ENCODE assay signal across 8 mouse cellular contexts in genomic region chr14:51912391-51913061, GRCm38 (mm10). TPM values are rescaled to one million over a fixed set of nuclear protein-coding genes. Genes with fewer than 3 reads are reported as not detected.
DNase-seq lines count a peak whose midpoint lies in the region; ATAC-seq and TF ChIP-seq lines count a peak whose summit lies in the region.

No protein-coding gene starts in this region.

- H3K9ac ChIP-seq in embryonic facial prominence, embryonic 13.5 days = peak overlapping the region; percentile 72
- H3K9ac ChIP-seq in hindbrain, embryonic 13.5 days = peak overlapping the region; percentile 83
- peak overlapping the region; percentile 68 for H3K9ac ChIP-seq in liver, embryonic 13.5 days
- peak overlapping the region; percentile 88 for H3K9ac ChIP-seq in stomach, postnatal 0 days (ENCODE audit: low read length)

- no peak for ATAC-seq in embryonic facial prominence, embryonic 13.5 days (ENCODE audit: insufficient number of reproducible peaks, insufficient read depth, low FRiP score, low TSS enrichment, low read depth)
- ATAC-seq in hindbrain, embryonic 13.5 days (ENCODE audit: low FRiP score) = peak; percentile 41
- 0 out of 2 replicates have a peak, but pooled peaks have one; percentile 27 for ATAC-seq in liver, embryonic 13.5 days (ENCODE audit: low read depth)
- ATAC-seq in stomach, postnatal 0 days (ENCODE audit: low FRiP score, low TSS enrichment) = peak; percentile 22

- H3K4me3 ChIP-seq in lung, adult 2 months (replicated peaks; ENCODE audit: extremely low read depth, low read depth, low read length) = peak overlapping the region; percentile 85
- H3K4me3 ChIP-seq in embryonic facial prominence, embryonic 13.5 days = peak overlapping the region; percentile 51
- peak overlapping the region; percentile 64 for H3K4me3 ChIP-seq in hindbrain, embryonic 13.5 days
- H3K4me3 ChIP-seq in liver, embryonic 13.5 days (replicated peaks) = peak overlapping the region; percentile 63
- H3K4me3 ChIP-seq in stomach, postnatal 0 days (ENCODE audit: low read depth, low read length) = peak overlapping the region; percentile 62

- no peaks in the 10 kb centered on the region for H3K9me3 ChIP-seq in embryonic facial prominence, embryonic 13.5 days
- H3K9me3 ChIP-seq in hindbrain, embryonic 13.5 days = no peaks in the 10 kb centered on the region
- no peaks in the 10 kb centered on the region for H3K9me3 ChIP-seq in liver, embryonic 13.5 days (replicated peaks)
- H3K9me3 ChIP-seq in stomach, postnatal 0 days (ENCODE audit: control insufficient read depth, low read length) = no peaks in the 10 kb centered on the region

- H3K27me3 ChIP-seq in embryonic facial prominence, embryonic 13.5 days = no peaks in the 10 kb centered on the region
- H3K27me3 ChIP-seq in hindbrain, embryonic 13.5 days = peaks cover 24% of the 10 kb centered on the region
- H3K27me3 ChIP-seq in liver, embryonic 13.5 days = peaks cover 27% of the 10 kb centered on the region
- no peaks in the 10 kb centered on the region for H3K27me3 ChIP-seq in stomach, postnatal 0 days (ENCODE audit: control insufficient read depth, insufficient read depth, low read length)

- WGBS in lung, adult 2 months = 19% methylated on average over 14 of the region's 14 CpGs
- 7% methylated on average over 14 of the region's 14 CpGs for WGBS in embryonic facial prominence, embryonic 13.5 days
- WGBS in hindbrain, embryonic 13.5 days = 9% methylated on average over 14 of the region's 14 CpGs
- 13% methylated on average over 14 of the region's 14 CpGs for WGBS in liver, embryonic 13.5 days (ENCODE audit: insufficient replicate concordance)
- 14% methylated on average over 14 of the region's 14 CpGs for WGBS in stomach, postnatal 0 days

- peaks cover 15% of the 10 kb centered on the region for H3K36me3 ChIP-seq in embryonic facial prominence, embryonic 13.5 days
- H3K36me3 ChIP-seq in hindbrain, embryonic 13.5 days = no peaks in the 10 kb centered on the region
- no peaks in the 10 kb centered on the region for H3K36me3 ChIP-seq in liver, embryonic 13.5 days
- peaks cover 9% of the 10 kb centered on the region for H3K36me3 ChIP-seq in stomach, postnatal 0 days (ENCODE audit: control insufficient read depth, insufficient read depth, low read length)

- H3K27ac ChIP-seq in embryonic facial prominence, embryonic 13.5 days = peak overlapping the region; percentile 85; the same call in 1 of the 2 replicates
- H3K27ac ChIP-seq in hindbrain, embryonic 13.5 days = peak overlapping the region; percentile 81; the same call in 1 of the 2 replicates
- peak overlapping the region; percentile 34; the same call in 1 of the 2 replicates for H3K27ac ChIP-seq in liver, embryonic 13.5 days
- peak overlapping the region; percentile 95 for H3K27ac ChIP-seq in stomach, postnatal 0 days (replicated peaks)

- H3K4me2 ChIP-seq in embryonic facial prominence, embryonic 13.5 days = peak overlapping the region; percentile 87
- peak overlapping the region; percentile 98 for H3K4me2 ChIP-seq in hindbrain, embryonic 13.5 days
- peak overlapping the region; percentile 91 for H3K4me2 ChIP-seq in liver, embryonic 13.5 days
- peak overlapping the region; percentile 96 for H3K4me2 ChIP-seq in stomach, postnatal 0 days (replicated peaks; ENCODE audit: low read depth)

- no peak for DNase-seq in lung, adult 2 months
- no peak for DNase-seq in lung, adult 18-20 months
- DNase-seq in liver, embryonic 13.5 days = no peak
- DNase-seq in stomach, postnatal 0 days (ENCODE audit: low spot score) = no peak
- no peak for DNase-seq in spleen, postnatal 14 days (ENCODE audit: low spot score in 2 of 2)
- DNase-seq in ovary, adult 18-20 months (ENCODE audit: low spot score) = no peak

- peaks cover 6% of the 10 kb centered on the region for H3K4me1 ChIP-seq in lung, adult 2 months (ENCODE audit: control insufficient read depth, insufficient read depth, low read length)
- peaks cover 26% of the 10 kb centered on the region for H3K4me1 ChIP-seq in embryonic facial prominence, embryonic 13.5 days
- peaks cover 23% of the 10 kb centered on the region for H3K4me1 ChIP-seq in hindbrain, embryonic 13.5 days (replicated peaks)
- peaks cover 44% of the 10 kb centered on the region for H3K4me1 ChIP-seq in liver, embryonic 13.5 days (replicated peaks)
- H3K4me1 ChIP-seq in stomach, postnatal 0 days (replicated peaks; ENCODE audit: control insufficient read depth, insufficient read depth) = peaks cover 4% of the 10 kb centered on the region; the same call in 1 of the 2 replicates

- no peak for TF ChIP-seq EP300 in stomach, postnatal 0 days (optimal IDR thresholded peaks at IDR 0.05)

- 0 out of 2 replicates have a peak, but pooled peaks have one; percentile 6 for TF ChIP-seq POLR2A in lung, adult 2 months (IDR thresholded peaks at IDR 0.05; ENCODE audit: borderline replicate concordance, extremely low read depth, low read depth, low read length)

- TF ChIP-seq CTCF in lung, adult 2 months (IDR thresholded peaks at IDR 0.05; ENCODE audit: insufficient read depth, low read length) = no peak
- no peak for TF ChIP-seq CTCF in stomach, postnatal 0 days (IDR thresholded peaks at IDR 0.05; ENCODE audit: low read depth)

RNA-seq across cellular contexts. Expression of gene Ndrg2, which starts 1.4 kb away (rescaled TPM):
- 164 and 251 TPM in 2 replicates for polyA plus RNA-seq in lung, adult 2 months (2012; rRNA removed)
- polyA plus RNA-seq in embryonic facial prominence, embryonic 13.5 days (2015; fragmentation: Nextera tagmentation; extraction: Ambion mirVana) = 55.2 and 72.4 TPM in 2 replicates
- 108 and 144 TPM in 2 replicates for polyA plus RNA-seq in hindbrain, embryonic 13.5 days (2015; fragmentation: Nextera tagmentation; extraction: Ambion mirVana)
- 16.1 and 17.1 TPM in 2 replicates for polyA plus RNA-seq in liver, embryonic 13.5 days (2015; fragmentation: Nextera tagmentation; extraction: Ambion mirVana)
- 71.6 and 79.4 TPM in 2 replicates for polyA plus RNA-seq in stomach, postnatal 0 days (2015; fragmentation: Nextera tagmentation; extraction: Ambion mirVana)

RNA-seq across cellular contexts. Expression of gene Tppp2, which starts 5.7 kb away (rescaled TPM):
- not detected in 2 replicates for polyA plus RNA-seq in lung, adult 2 months (2012; rRNA removed)
- polyA plus RNA-seq in embryonic facial prominence, embryonic 13.5 days (2015; fragmentation: Nextera tagmentation; extraction: Ambion mirVana) = not detected in 2 replicates
- not detected in 2 replicates for polyA plus RNA-seq in hindbrain, embryonic 13.5 days (2015; fragmentation: Nextera tagmentation; extraction: Ambion mirVana)
- not detected in 2 replicates for polyA plus RNA-seq in liver, embryonic 13.5 days (2015; fragmentation: Nextera tagmentation; extraction: Ambion mirVana)
- polyA plus RNA-seq in stomach, postnatal 0 days (2015; fragmentation: Nextera tagmentation; extraction: Ambion mirVana) = not detected in 2 replicates

RNA-seq across cellular contexts. Expression of gene Rnase13, which starts 10.0 kb away (rescaled TPM):
- not detected in 2 replicates for polyA plus RNA-seq in lung, adult 2 months (2012; rRNA removed)
- not detected in 2 replicates for polyA plus RNA-seq in embryonic facial prominence, embryonic 13.5 days (2015; fragmentation: Nextera tagmentation; extraction: Ambion mirVana)
- polyA plus RNA-seq in hindbrain, embryonic 13.5 days (2015; fragmentation: Nextera tagmentation; extraction: Ambion mirVana) = not detected in 2 replicates
- polyA plus RNA-seq in liver, embryonic 13.5 days (2015; fragmentation: Nextera tagmentation; extraction: Ambion mirVana) = not detected in 2 replicates
- polyA plus RNA-seq in stomach, postnatal 0 days (2015; fragmentation: Nextera tagmentation; extraction: Ambion mirVana) = 0.07 TPM in 1 of 2 replicates, not detected in the other

RNA-seq across cellular contexts. Expression of gene Slc39a2, which starts 19.8 kb away (rescaled TPM):
- polyA plus RNA-seq in lung, adult 2 months (2012; rRNA removed) = 2.7 and 3.9 TPM in 2 replicates
- 3.5 and 3.7 TPM in 2 replicates for polyA plus RNA-seq in embryonic facial prominence, embryonic 13.5 days (2015; fragmentation: Nextera tagmentation; extraction: Ambion mirVana)
- 1.7 and 1.8 TPM in 2 replicates for polyA plus RNA-seq in hindbrain, embryonic 13.5 days (2015; fragmentation: Nextera tagmentation; extraction: Ambion mirVana)
- 0.05 and 0.08 TPM in 2 replicates for polyA plus RNA-seq in liver, embryonic 13.5 days (2015; fragmentation: Nextera tagmentation; extraction: Ambion mirVana)
- 1.1 and 1.4 TPM in 2 replicates for polyA plus RNA-seq in stomach, postnatal 0 days (2015; fragmentation: Nextera tagmentation; extraction: Ambion mirVana)

RNA-seq across cellular contexts. Expression of gene Mettl17, which starts 27.9 kb away (rescaled TPM):
- polyA plus RNA-seq in lung, adult 2 months (2012; rRNA removed) = 26.0 and 27.2 TPM in 2 replicates
- polyA plus RNA-seq in embryonic facial prominence, embryonic 13.5 days (2015; fragmentation: Nextera tagmentation; extraction: Ambion mirVana) = 51.3 and 54.2 TPM in 2 replicates
- 82.5 and 86.0 TPM in 2 replicates for polyA plus RNA-seq in hindbrain, embryonic 13.5 days (2015; fragmentation: Nextera tagmentation; extraction: Ambion mirVana)
- 16.6 and 19.8 TPM in 2 replicates for polyA plus RNA-seq in liver, embryonic 13.5 days (2015; fragmentation: Nextera tagmentation; extraction: Ambion mirVana)
- 22.7 and 24.0 TPM in 2 replicates for polyA plus RNA-seq in stomach, postnatal 0 days (2015; fragmentation: Nextera tagmentation; extraction: Ambion mirVana)

Comparison
In these comparisons a context has a peak if more than half of its experiments do, and no peak if none do; other contexts are left out.
1. H3K27ac ChIP-seq: peak in every context shown above with its lines; median percentile 95 in stomach, postnatal 0 days; 85 in embryonic facial prominence, embryonic 13.5 days; 81 in hindbrain, embryonic 13.5 days; 34 in liver, embryonic 13.5 days.